Mouse (Mus musculus): Measurements from ENCODE around the gene Map3k10. TPM values are rescaled to one million over a fixed set of nuclear protein-coding genes. Genes with fewer than 3 reads are reported as not detected.
"Not testable (repeated sequence)": the region's sequence is repeated elsewhere in the genome, so short reads cannot be mapped to it uniquely, and the experiment has no call there.

The Map3k10 gene
- polyA plus RNA-seq, 1 experiment, result 39.4 TPM

DNA sequence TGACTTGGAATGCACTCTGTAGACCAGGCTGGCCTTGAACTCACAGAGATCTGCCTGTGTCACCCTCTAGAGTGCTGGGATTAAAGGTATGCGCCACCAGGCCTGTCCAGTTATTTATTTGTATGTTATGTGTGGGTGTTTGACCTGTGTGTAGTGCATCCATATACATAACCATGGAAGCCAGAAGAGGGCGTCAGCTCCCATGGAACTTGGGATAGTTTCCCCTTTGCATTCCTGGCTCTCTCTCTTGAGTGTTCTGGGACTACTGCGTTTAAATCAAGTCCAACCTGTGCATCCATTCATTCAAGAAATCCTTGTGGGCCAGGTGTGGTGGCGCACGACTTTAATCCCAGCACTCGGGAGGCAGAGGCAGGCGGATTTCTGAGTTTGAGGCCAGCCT lies 27.9 kb downstream of the Map3k10 start:
- Histone ChIP-seq H3K36me3 (ENCODE audit: control insufficient read depth, insufficient read depth) (no peaks in the 10 kb centered on the region), H3ac (ENCODE audit: control insufficient read depth, insufficient read length) (no peak overlapping the region), H3K4me2 (ENCODE audit: low read depth) (no peak overlapping the region), H3K79me2 (ENCODE audit: control insufficient read depth, insufficient read depth) (no peaks in the 10 kb centered on the region), H3K27me3 (ENCODE audit: control insufficient read depth, insufficient read depth, insufficient read length) (no peaks in the 10 kb centered on the region), H3K4me3 (no peak overlapping the region)
- TF ChIP-seq REST (IDR thresholded peaks at IDR 0.05; ENCODE audit: insufficient read depth, insufficient read length) (no peak), E2F4 (IDR thresholded peaks at IDR 0.05; ENCODE audit: insufficient read depth) (no peak), SRF (IDR thresholded peaks at IDR 0.05; ENCODE audit: control insufficient read depth, insufficient read length, low read depth) (no peak), TCF3 (IDR thresholded peaks at IDR 0.05; ENCODE audit: insufficient read length, low read depth) (no peak), POLR2AphosphoS2 (IDR thresholded peaks at IDR 0.05; ENCODE audit: insufficient read length, low read depth) (no peak), MYOD1 (IDR thresholded peaks at IDR 0.05; ENCODE audit: control insufficient read depth in 1 of 3, insufficient read length in 2 of 3, low read depth in 2 of 3) (no peak), TCF12 (IDR thresholded peaks at IDR 0.05; ENCODE audit: insufficient read depth, poor library complexity, severe bottlenecking) (no peak), MAX (IDR thresholded peaks at IDR 0.05; ENCODE audit: low read depth) (no peak), MYOG (IDR thresholded peaks at IDR 0.05; ENCODE audit: control insufficient read depth in 1 of 3, insufficient read depth in 1 of 3, insufficient read length in 2 of 3, low read depth in 2 of 3) (no peak), CEBPB (IDR thresholded peaks at IDR 0.05; ENCODE audit: insufficient read depth, poor library complexity, severe bottlenecking) (no peak), USF1 (IDR thresholded peaks at IDR 0.05; ENCODE audit: low read depth) (no peak), POLR2A (IDR thresholded peaks at IDR 0.05; ENCODE audit: insufficient read length, low read depth) (no peak)

DNA sequence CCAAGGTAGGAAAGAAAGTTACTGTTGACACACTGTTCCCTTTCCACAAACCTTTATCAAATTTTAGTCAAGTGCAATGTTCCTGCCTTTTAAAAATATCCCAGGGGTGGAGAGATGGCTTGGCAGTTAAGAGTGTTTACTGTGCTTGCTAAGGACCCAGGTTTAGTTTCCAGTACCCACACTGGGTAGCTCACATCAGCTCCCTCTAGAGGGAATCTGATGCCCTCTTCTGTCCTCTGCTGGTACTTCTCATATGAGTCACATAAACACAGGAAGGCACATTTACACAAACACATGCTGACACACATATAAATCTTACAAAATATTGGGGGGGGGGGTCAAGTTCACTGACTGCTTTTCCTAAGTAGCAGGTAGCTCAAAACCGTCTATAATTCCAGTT lies 29.9 kb downstream of the Map3k10 start:
- Histone ChIP-seq H3K79me2 (ENCODE audit: control insufficient read depth, insufficient read depth) (no peaks in the 10 kb centered on the region), H3ac (ENCODE audit: control insufficient read depth, insufficient read length) (no peak overlapping the region), H3K27me3 (ENCODE audit: control insufficient read depth, insufficient read depth, insufficient read length) (no peaks in the 10 kb centered on the region), H3K36me3 (ENCODE audit: control insufficient read depth, insufficient read depth) (no peaks in the 10 kb centered on the region), H3K4me2 (ENCODE audit: low read depth) (no peak overlapping the region), H3K4me3 (no peak overlapping the region)
- TF ChIP-seq E2F4 (IDR thresholded peaks at IDR 0.05; ENCODE audit: insufficient read depth), result no peak
- TF ChIP-seq MYOG (IDR thresholded peaks at IDR 0.05; ENCODE audit: control insufficient read depth in 1 of 3, insufficient read depth in 1 of 3, insufficient read length in 2 of 3, low read depth in 2 of 3), result no peak
- no peak for TF ChIP-seq CEBPB (IDR thresholded peaks at IDR 0.05; ENCODE audit: insufficient read depth, poor library complexity, severe bottlenecking)
- no peak for TF ChIP-seq SRF (IDR thresholded peaks at IDR 0.05; ENCODE audit: control insufficient read depth, insufficient read length, low read depth)
- TF ChIP-seq MYOD1 (IDR thresholded peaks at IDR 0.05; ENCODE audit: control insufficient read depth in 1 of 3, insufficient read length in 2 of 3, low read depth in 2 of 3), result no peak
- no peak for TF ChIP-seq TCF12 (IDR thresholded peaks at IDR 0.05; ENCODE audit: insufficient read depth, poor library complexity, severe bottlenecking)
- no peak for TF ChIP-seq TCF3 (IDR thresholded peaks at IDR 0.05; ENCODE audit: insufficient read length, low read depth)
- TF ChIP-seq MAX (IDR thresholded peaks at IDR 0.05; ENCODE audit: low read depth), result no peak
- TF ChIP-seq POLR2AphosphoS2 (IDR thresholded peaks at IDR 0.05; ENCODE audit: insufficient read length, low read depth), result no peak

DNA sequence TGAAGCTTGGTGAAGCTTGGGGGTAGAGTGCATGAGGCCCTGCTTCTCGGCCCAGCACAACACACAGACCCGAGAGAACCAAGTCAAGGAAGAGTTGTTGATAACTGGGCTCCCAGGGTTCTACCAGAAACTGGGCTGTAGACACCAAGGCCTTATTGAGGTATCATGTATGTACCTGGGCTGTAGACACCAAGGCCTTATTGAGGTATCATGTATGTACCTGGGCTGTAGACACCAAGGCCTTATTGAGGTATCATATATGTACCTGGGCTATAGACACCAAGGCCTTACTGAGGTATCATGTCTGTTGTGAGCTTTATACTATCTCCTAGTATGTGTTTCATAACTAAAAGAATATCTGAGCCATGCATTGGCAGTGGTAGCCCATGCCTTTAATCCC lies 39.3 kb downstream of the Map3k10 start:
- not testable (repeated sequence) for H3K27me3 ChIP-seq (ENCODE audit: control insufficient read depth, insufficient read depth, insufficient read length); H3K4me3 ChIP-seq; H3K4me2 ChIP-seq (ENCODE audit: low read depth); H3K79me2 ChIP-seq (ENCODE audit: control insufficient read depth, insufficient read depth); H3ac ChIP-seq (ENCODE audit: control insufficient read depth, insufficient read length)
- H3K36me3 ChIP-seq (ENCODE audit: control insufficient read depth, insufficient read depth), result peaks cover 10% of the 10 kb centered on the region

DNA sequence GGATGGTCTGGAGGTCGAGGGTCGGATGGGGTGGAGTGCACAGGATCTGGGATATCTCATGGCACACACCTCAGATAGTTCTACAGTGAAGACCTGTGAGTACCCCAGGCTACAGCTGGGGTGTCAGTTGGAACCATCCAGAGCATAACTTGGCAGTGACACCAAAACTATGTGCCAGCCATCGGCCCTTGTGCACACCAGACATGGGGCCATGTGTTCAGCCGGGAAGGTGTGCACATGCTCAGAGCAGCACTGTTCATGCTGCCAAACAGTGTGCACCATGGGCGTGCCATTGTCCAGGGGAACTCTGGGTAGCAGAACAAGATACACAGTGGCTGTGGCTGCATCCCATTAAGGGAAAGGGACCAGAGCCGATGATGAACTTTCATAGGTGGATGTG lies 39.7 kb downstream of the Map3k10 start:
- Histone ChIP-seq H3ac (ENCODE audit: control insufficient read depth, insufficient read length) (no peak overlapping the region), H3K4me2 (ENCODE audit: low read depth) (no peak overlapping the region), H3K79me2 (ENCODE audit: control insufficient read depth, insufficient read depth) (no peaks in the 10 kb centered on the region), H3K4me3 (no peak overlapping the region), H3K36me3 (ENCODE audit: control insufficient read depth, insufficient read depth) (peaks cover 10% of the 10 kb centered on the region), H3K27me3 (ENCODE audit: control insufficient read depth, insufficient read depth, insufficient read length) (no peaks in the 10 kb centered on the region)
- no peak for TF ChIP-seq POLR2A (IDR thresholded peaks at IDR 0.05; ENCODE audit: insufficient read length, low read depth)
- no peak for TF ChIP-seq SRF (IDR thresholded peaks at IDR 0.05; ENCODE audit: control insufficient read depth, insufficient read length, low read depth)

DNA sequence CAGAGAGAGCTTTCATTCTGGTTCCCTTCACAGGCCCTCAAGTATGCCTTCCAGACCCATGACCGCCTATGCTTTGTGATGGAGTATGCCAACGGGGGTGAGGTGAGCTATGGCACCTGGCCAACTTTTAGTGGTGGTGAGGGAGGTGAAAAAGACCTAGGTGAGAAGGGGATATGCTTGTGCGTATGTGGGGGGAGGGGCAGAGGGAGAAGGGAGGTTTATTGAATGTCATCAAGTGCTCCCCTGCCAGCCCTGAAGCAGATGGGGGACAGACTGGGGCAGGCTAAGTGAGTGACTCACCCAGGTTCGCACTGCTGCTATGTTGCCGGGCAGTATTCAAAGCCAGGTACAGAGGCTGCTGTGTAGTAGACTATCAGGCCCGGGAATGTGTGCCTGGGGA lies 41.2 kb downstream of the Map3k10 start:
- H3ac ChIP-seq (ENCODE audit: control insufficient read depth, insufficient read length), result no peak overlapping the region
- no peaks in the 10 kb centered on the region for H3K79me2 ChIP-seq (ENCODE audit: control insufficient read depth, insufficient read depth)
- no peaks in the 10 kb centered on the region for H3K27me3 ChIP-seq (ENCODE audit: control insufficient read depth, insufficient read depth, insufficient read length)
- H3K4me3 ChIP-seq, result no peak overlapping the region
- H3K36me3 ChIP-seq (ENCODE audit: control insufficient read depth, insufficient read depth), result peaks cover 22% of the 10 kb centered on the region
- H3K4me2 ChIP-seq (ENCODE audit: low read depth), result no peak overlapping the region
- no peak for TF ChIP-seq USF1 (IDR thresholded peaks at IDR 0.05; ENCODE audit: low read depth)
- no peak for TF ChIP-seq E2F4 (IDR thresholded peaks at IDR 0.05; ENCODE audit: insufficient read depth)
- no peak for TF ChIP-seq CEBPB (IDR thresholded peaks at IDR 0.05; ENCODE audit: insufficient read depth, poor library complexity, severe bottlenecking)
- no peak for TF ChIP-seq POLR2A (IDR thresholded peaks at IDR 0.05; ENCODE audit: insufficient read length, low read depth)
- TF ChIP-seq POLR2AphosphoS2 (IDR thresholded peaks at IDR 0.05; ENCODE audit: insufficient read length, low read depth), result no peak
- TF ChIP-seq MYOG (IDR thresholded peaks at IDR 0.05; ENCODE audit: control insufficient read depth in 1 of 3, insufficient read depth in 1 of 3, insufficient read length in 2 of 3, low read depth in 2 of 3), result no peak
- no peak for TF ChIP-seq MAX (IDR thresholded peaks at IDR 0.05; ENCODE audit: low read depth)
- TF ChIP-seq MYOD1 (IDR thresholded peaks at IDR 0.05; ENCODE audit: control insufficient read depth in 1 of 3, insufficient read length in 2 of 3, low read depth in 2 of 3), result no peak
- TF ChIP-seq REST (IDR thresholded peaks at IDR 0.05; ENCODE audit: insufficient read depth, insufficient read length), result no peak
- TF ChIP-seq TCF3 (IDR thresholded peaks at IDR 0.05; ENCODE audit: insufficient read length, low read depth), result no peak
- TF ChIP-seq SRF (IDR thresholded peaks at IDR 0.05; ENCODE audit: control insufficient read depth, insufficient read length, low read depth), result no peak
- TF ChIP-seq TCF12 (IDR thresholded peaks at IDR 0.05; ENCODE audit: insufficient read depth, poor library complexity, severe bottlenecking), result no peak
